9 mouse cellular contexts compared by ENCODE assay signal in the genomic region with DNA sequence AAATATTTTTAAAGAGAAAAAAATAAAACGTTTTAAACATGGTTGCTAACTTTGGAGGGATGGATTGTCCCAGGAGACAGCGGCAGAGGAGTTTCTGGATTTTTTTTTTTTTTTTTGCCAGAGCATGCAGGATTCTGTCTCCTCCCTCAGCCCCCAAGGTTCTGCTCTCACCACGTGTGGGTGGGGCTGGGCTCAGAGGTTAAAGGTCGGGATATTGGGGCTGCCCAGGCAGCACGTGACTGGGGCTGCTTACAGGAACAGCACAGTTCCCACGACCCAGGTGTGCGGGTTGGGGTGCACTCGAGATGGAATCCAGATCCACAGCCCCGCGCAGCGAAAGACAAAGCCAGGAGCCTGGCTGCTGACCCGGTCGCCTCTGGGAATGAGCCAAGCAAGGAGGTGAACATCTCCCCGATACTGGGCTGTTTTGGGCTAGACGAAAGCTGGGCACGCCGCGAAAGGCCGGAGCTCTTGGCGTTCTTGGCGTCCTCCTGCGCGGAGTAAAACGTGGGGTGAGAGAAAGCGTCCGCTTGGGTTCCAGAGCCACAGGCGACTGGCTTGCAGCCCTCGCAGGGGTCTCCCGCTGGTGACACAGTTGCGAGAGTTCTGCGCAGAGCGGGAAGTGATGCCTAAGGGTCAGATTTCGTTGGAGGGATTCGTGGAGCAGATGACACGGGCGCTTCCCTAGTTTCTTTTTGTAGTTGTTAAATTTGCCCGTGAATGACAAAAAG. TPM values are rescaled to one million over a fixed set of nuclear protein-coding genes. Genes with fewer than 3 reads are reported as not detected.
DNase-seq lines count a peak whose midpoint lies in the region; ATAC-seq and TF ChIP-seq lines count a peak whose summit lies in the region.
"Had no signal": no experiment of that assay in that cellular context is flagged by ENCODE, and none has a peak within 500 bp of the region (broad histone marks: within the 10 kb centered on the region; RNA-seq: fewer than 3 reads in every experiment).

No protein-coding gene starts in this region.

- H3K27me3 ChIP-seq in lung, embryonic 15.5 days, result peaks cover 77% of the 10 kb centered on the region
- H3K27me3 ChIP-seq in hindbrain, postnatal 0 days (ENCODE audit: insufficient read depth, low read length), result peaks cover 59% of the 10 kb centered on the region
- peaks cover 80% of the 10 kb centered on the region for H3K27me3 ChIP-seq in neural tube, embryonic 13.5 days

- DNase-seq in CD4-positive, CD25-positive, alpha-beta regulatory T cell, adult 2 months (ENCODE audit: low read depth, low spot score), result peak; percentile 29
- DNase-seq in lung, adult 18-20 months, result no peak
- DNase-seq in hindbrain, postnatal 0 days (ENCODE audit: low spot score), result no peak
- DNase-seq in natural killer cell, adult 2 months (ENCODE audit: low spot score in 2 of 2), result no peak
- DNase-seq in cerebellum, postnatal 4 days (ENCODE audit: low spot score in 2 of 2), result no peak

- H3K36me3 ChIP-seq in lung, embryonic 15.5 days, result no peaks in the 10 kb centered on the region
- no peaks in the 10 kb centered on the region for H3K36me3 ChIP-seq in hindbrain, postnatal 0 days (ENCODE audit: insufficient read depth, low read length)
- H3K36me3 ChIP-seq in neural tube, embryonic 13.5 days, result no peaks in the 10 kb centered on the region

- no peaks in the 10 kb centered on the region for H3K9me3 ChIP-seq in lung, embryonic 15.5 days
- H3K9me3 ChIP-seq in hindbrain, postnatal 0 days (ENCODE audit: low read length), result no peaks in the 10 kb centered on the region
- no peaks in the 10 kb centered on the region for H3K9me3 ChIP-seq in neural tube, embryonic 13.5 days

- no peak for TF ChIP-seq CTCF in hindbrain, postnatal 0 days (IDR thresholded peaks at IDR 0.05; ENCODE audit: low read depth)

- H3K4me2 ChIP-seq in lung, embryonic 15.5 days, result 0 out of 2 replicates have a peak overlapping the region, but pooled peaks have one; percentile 2
- H3K4me2 ChIP-seq in hindbrain, postnatal 0 days (ENCODE audit: low read depth, low read length), result no peak overlapping the region
- H3K4me2 ChIP-seq in neural tube, embryonic 13.5 days, result peak overlapping the region; percentile 17

- no peak overlapping the region for H3K27ac ChIP-seq in lung, embryonic 15.5 days
- no peak overlapping the region for H3K27ac ChIP-seq in hindbrain, postnatal 0 days
- no peak overlapping the region for H3K27ac ChIP-seq in neural tube, embryonic 13.5 days (replicated peaks)

- no peak overlapping the region for H3K9ac ChIP-seq in lung, embryonic 15.5 days
- no peak overlapping the region for H3K9ac ChIP-seq in hindbrain, postnatal 0 days (replicated peaks; ENCODE audit: low read length)
- H3K9ac ChIP-seq in neural tube, embryonic 13.5 days, result no peak overlapping the region

- ATAC-seq in CD4-positive, CD25-positive, alpha-beta regulatory T cell, adult 4 months, result no peak
- ATAC-seq in lung, embryonic 15.5 days (ENCODE audit: borderline replicate concordance, extremely low read depth, low FRiP score, low TSS enrichment), result no peak
- no peak for ATAC-seq in hindbrain, postnatal 0 days
- ATAC-seq in neural tube, embryonic 13.5 days (ENCODE audit: low read depth), result no peak

- H3K4me1 ChIP-seq in lung, embryonic 15.5 days, result peaks cover 25% of the 10 kb centered on the region
- H3K4me1 ChIP-seq in hindbrain, postnatal 0 days (ENCODE audit: insufficient read depth, low read length), result peaks cover 4% of the 10 kb centered on the region; the same call in 1 of the 2 replicates
- H3K4me1 ChIP-seq in neural tube, embryonic 13.5 days (replicated peaks), result peaks cover 40% of the 10 kb centered on the region

- WGBS in lung, embryonic 15.5 days, result under 1% methylated on average over 37 of the region's 37 CpGs
- WGBS in hindbrain, postnatal 0 days, result under 1% methylated on average over 37 of the region's 37 CpGs
- WGBS in neural tube, embryonic 13.5 days, result under 1% methylated on average over 37 of the region's 37 CpGs

- no peak overlapping the region for H3K4me3 ChIP-seq in lung, embryonic 15.5 days
- 0 out of 2 replicates have a peak overlapping the region, but pooled peaks have one; percentile 13 for H3K4me3 ChIP-seq in hindbrain, postnatal 0 days (ENCODE audit: low read length)
- H3K4me3 ChIP-seq in neural tube, embryonic 13.5 days, result peak overlapping the region; percentile 8; the same call in 1 of the 2 replicates

RNA-seq across cellular contexts. Expression of a gene that starts 3.3 kb away (rescaled TPM):
- polyA plus RNA-seq in CD4-positive, CD25-positive, alpha-beta regulatory T cell, adult 4 months (2017; shearing (Covaris generic)), result 100 to 1,000 TPM; 144 to 175 TPM
- 263 and 268 TPM in 2 replicates for polyA plus RNA-seq in lung, embryonic 15.5 days (2015; fragmentation: Nextera tagmentation; extraction: Ambion mirVana)
- 95.2 and 97.8 TPM in 2 replicates for total RNA-seq in hindbrain, postnatal 0 days (2014; rRNA removed)
- polyA plus RNA-seq in hindbrain, postnatal 0 days (2015; fragmentation: Nextera tagmentation; extraction: Ambion mirVana), result 127 and 132 TPM in 2 replicates
- 148 and 173 TPM in 2 replicates for polyA plus RNA-seq in neural tube, embryonic 13.5 days (2015; fragmentation: Nextera tagmentation; extraction: Ambion mirVana)

RNA-seq across cellular contexts. Expression of a gene that starts 8.1 kb away (rescaled TPM):
- polyA plus RNA-seq in CD4-positive, CD25-positive, alpha-beta regulatory T cell, adult 4 months (2017; shearing (Covaris generic)), result not detected
- polyA plus RNA-seq in lung, embryonic 15.5 days (2015; fragmentation: Nextera tagmentation; extraction: Ambion mirVana), result not detected in 2 replicates
- total RNA-seq in hindbrain, postnatal 0 days (2014; rRNA removed), result 0.36 and 0.99 TPM in 2 replicates
- 0.56 and 0.91 TPM in 2 replicates for polyA plus RNA-seq in hindbrain, postnatal 0 days (2015; fragmentation: Nextera tagmentation; extraction: Ambion mirVana)
- 1.2 and 1.5 TPM in 2 replicates for polyA plus RNA-seq in neural tube, embryonic 13.5 days (2015; fragmentation: Nextera tagmentation; extraction: Ambion mirVana)
- total RNA-seq: common myeloid progenitor, adult 5-6 weeks had no signal

RNA-seq across cellular contexts. Expression of a gene that starts 14.0 kb away (rescaled TPM):
- polyA plus RNA-seq in CD4-positive, CD25-positive, alpha-beta regulatory T cell, adult 4 months (2017; shearing (Covaris generic)), result not detected
- not detected in 2 replicates for polyA plus RNA-seq in lung, embryonic 15.5 days (2015; fragmentation: Nextera tagmentation; extraction: Ambion mirVana)
- total RNA-seq in hindbrain, postnatal 0 days (2014; rRNA removed), result 2.0 and 3.2 TPM in 2 replicates
- polyA plus RNA-seq in hindbrain, postnatal 0 days (2015; fragmentation: Nextera tagmentation; extraction: Ambion mirVana), result 1.2 and 1.5 TPM in 2 replicates
- polyA plus RNA-seq in neural tube, embryonic 13.5 days (2015; fragmentation: Nextera tagmentation; extraction: Ambion mirVana), result 0.52 and 1.0 TPM in 2 replicates
- total RNA-seq: common myeloid progenitor, adult 5-6 weeks had no signal
